Mouse (Mus musculus): ENCODE data around the gene Lmnb2.

Gene Lmnb2

GRCm38 (mm10) chr10:80917779-80918434 lies at the start of gene Lmnb2:
Gene Lmnb2 (minus strand): TSS chr10:80918245.
- peak; percentile 66 for DNase-seq (ENCODE audit: low read depth, low spot score)

DNA sequence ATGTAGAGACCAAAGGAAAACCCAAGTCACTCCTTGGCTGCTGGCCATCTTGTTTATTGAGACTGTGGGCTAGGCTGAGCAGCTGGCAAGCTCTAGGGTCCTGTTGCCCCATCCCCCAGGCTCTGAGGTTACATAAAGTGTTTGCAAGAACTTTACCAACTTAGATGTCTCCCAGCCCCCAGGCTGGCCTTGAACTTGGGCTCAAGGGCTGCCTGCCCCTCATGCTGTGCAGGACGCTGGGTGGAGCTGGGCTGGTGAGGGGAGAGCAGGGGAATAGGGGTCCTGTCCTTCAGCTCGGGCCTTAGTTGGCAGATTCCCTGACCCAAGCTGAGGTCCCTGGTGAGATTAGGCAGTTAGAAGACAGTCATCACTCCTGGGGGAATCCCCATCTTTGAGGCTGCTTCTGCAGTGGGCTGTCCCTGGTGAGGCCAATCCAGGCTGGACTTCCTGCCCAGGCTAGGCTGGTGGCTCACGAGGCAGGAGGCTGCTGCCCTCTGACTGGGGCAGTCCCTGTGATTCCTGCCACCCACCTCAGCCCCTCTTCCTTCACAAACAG lies 49.1 kb upstream of the Lmnb2 start:
- peak; percentile 83 for DNase-seq (ENCODE audit: low read depth, low spot score)

GRCm38 (mm10) chr10:80966296-80966695 lies 48.3 kb upstream of the Lmnb2 start:
- DNase-seq (ENCODE audit: low read depth, low spot score), result peak; percentile 42

DNA sequence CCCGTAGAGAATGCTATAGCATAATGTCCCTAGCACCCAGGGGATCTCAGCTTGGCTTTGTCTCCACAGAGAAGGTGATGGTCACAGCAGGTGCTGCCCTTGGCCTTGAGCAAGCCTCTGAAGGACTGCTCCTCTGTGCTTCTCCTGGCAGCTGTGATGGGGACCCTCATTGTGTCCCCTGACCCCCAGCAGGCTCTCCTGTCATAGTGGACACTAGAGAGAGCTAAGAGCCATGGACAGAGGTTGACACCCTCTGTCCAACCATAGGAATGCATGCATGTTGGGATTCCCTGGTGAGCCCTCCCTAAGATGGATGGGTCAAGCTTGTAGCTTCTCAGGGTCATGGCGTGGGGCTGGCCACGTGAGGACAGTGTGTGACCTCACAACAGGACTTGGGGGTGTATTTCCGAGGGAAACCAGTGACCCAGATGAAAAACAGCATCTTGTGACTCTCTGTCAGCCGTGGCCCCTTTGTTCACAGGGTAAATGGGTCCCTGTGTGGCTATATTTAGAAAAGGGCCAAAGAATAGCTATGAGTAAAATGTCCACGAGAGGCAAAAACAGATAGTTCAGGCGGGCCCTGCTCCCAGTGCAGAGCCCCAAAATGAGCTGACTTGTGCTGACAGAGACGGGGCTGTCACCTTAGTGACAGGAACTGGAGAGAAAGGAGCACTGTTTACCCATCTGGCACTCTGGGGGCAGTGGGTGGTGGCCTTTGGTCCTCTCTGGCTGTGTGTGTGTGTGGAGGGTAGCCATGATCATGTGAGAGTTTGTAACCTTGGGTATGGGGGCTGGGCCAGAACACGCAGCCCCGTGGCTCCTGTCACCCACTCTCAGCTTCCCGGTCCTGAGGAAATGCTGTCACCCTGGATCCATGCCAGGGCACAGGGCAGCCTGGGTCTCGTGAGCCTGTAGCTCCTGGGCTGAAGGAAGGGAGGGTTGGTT lies 45.3 kb upstream of the Lmnb2 start:
- DNase-seq (ENCODE audit: low read depth, low spot score), result no peak

- no peak for DNase-seq (ENCODE audit: low read depth, low spot score)
Measured at GRCm38 (mm10) chr10:80962585-80962984, 44.5 kb upstream of the Lmnb2 start.

DNA sequence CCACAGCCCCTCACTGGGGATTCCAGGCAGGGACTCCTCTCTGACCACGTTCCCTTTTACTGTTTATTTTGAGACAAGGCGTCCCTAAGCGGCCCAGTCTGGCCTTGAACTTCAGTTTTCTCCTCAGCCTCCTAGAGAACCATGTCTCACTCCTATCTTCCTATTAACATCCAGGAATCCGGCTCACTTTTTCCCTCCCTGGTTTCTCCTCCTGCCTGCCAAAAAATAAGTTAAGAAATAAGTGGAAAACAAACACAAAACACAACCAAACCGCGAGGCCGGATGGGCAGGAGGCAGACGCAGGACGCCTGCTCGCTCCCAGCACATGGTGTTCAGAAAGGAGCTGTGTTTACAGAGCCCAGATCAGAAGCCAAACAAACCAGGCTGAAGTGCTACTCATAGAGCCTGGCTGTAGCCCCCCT lies 44.0 kb upstream of the Lmnb2 start:
- DNase-seq (ENCODE audit: low read depth, low spot score), result no peak

GRCm38 (mm10) chr10:80960551-80961508 lies 42.8 kb upstream of the Lmnb2 start:
- DNase-seq (ENCODE audit: low read depth, low spot score), result peak; percentile 87

DNA sequence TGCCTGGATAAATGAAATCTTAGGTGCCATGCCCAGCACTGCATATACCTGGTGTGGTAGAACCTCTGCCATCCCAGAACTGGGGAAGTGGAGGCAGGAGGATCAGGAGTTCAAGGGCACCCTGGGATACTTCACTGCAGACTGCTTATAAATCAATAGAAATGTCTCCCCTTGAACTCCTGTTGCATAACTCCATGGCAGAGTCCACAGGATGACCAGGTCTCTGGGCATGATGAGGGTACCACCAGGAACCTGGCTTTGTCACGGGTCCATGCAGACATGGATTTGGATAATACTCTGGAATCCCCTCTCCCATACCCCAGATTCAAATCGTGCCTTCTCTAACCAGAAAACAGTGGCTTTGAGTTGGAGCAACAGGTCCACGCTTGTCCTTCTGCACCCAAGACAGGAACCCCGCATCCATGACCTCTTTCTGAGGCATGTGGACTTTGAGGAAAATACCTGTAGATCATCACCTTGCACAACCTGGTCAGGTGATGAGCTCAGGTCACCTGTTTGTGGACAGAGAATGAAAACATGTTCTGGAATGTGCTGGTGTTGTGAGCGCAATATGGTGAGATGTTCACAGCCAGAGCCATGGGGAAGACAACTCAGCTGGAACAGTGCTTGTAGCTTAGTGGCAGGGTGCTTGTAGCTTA lies 41.1 kb upstream of the Lmnb2 start:
- no peak for DNase-seq (ENCODE audit: low read depth, low spot score)

DNA sequence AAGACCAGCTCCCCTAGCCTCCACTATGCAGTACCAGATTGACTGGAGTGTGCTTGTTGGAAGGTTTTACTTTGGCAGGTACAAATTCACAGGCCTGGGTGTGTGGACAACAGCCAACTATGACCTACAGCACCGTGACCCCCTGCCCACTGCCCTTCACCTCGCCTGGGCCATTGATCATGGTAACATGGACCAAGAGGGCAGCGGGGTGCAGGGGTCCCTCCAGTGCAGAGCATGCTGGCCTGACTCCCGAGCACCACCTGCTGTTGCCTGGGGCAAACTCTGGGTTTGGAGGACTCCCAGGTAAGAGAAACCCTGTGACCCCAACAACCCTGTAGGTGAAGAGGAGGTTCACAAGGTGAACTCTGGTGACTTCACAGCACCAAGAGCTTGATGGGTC lies 39.7 kb upstream of the Lmnb2 start:
- DNase-seq (ENCODE audit: low read depth, low spot score), result no peak

- no peak for DNase-seq (ENCODE audit: low read depth, low spot score)
Measured at GRCm38 (mm10) chr10:80956901-80957300, 38.9 kb upstream of the Lmnb2 start.

GRCm38 (mm10) chr10:80956385-80956784 lies 38.3 kb upstream of the Lmnb2 start:
- no peak for DNase-seq (ENCODE audit: low read depth, low spot score)

DNA sequence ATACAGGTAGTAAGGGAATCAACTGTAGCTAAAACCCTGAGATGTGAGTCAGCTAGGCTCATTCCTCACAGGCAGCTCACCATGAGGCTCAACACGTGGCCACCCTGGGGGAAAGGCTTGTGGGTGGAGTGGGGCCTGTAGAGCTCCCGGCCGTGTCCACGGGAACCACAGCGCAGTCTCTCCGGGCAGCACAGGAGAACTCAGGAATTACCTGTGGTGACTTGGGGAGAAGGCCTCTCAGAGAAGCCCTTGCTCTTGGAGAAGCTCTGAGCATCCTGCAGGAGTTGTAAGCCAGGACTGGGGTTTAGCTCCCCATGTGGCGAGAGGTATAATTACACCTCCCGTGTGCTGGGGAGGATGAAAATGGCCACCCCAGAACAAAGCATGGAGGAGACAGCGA lies 37.5 kb upstream of the Lmnb2 start:
- peak; percentile 86 for DNase-seq (ENCODE audit: low read depth, low spot score)

DNA sequence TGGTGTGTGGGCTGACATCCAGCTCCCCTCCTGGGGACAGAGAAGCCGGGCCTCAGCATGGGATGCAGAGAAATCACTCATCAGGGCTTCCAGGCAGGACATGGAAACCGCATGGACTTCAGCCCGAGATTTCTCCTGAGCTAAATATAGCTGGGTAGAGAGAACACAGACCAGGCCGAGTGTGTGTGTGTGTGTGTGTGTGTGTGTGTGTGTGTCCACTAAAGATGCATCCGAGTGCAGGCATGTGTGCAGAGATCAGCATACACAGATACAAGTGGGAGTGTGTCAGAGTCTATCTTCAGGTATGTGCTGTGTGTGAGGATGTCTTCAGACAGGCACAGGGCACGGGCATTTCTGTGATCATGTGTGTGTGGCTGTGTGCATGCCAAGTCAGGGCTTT lies 36.8 kb upstream of the Lmnb2 start:
- DNase-seq (ENCODE audit: low read depth, low spot score), result peak; percentile 49

DNA sequence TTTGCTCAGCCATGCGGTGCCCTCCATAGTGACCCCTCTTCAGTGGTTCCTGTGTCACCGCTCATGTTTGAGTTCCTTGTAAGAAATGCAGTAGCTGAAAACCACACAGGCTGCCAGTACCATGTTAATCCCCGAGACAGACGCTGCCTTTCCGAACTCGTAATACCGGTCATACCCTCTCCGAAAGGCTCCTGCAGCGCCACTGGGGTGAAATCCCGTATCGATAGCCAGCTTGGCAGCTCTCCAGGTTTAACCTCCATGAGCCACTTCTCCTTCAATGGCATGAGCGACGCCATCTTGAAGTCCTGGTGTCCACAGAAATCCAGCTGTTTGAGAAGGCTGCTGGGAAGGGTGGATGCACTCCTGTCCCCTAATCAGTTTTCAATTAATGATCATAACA lies 36.4 kb upstream of the Lmnb2 start:
- DNase-seq (ENCODE audit: low read depth, low spot score), result no peak

- no peak for DNase-seq (ENCODE audit: low read depth, low spot score)
Measured at GRCm38 (mm10) chr10:80952449-80952848, 34.4 kb upstream of the Lmnb2 start.

- no peak for DNase-seq (ENCODE audit: low read depth, low spot score)
Measured at GRCm38 (mm10) chr10:80951761-80952390, 33.8 kb upstream of the Lmnb2 start.

- no peak for DNase-seq (ENCODE audit: low read depth, low spot score)
Measured at GRCm38 (mm10) chr10:80950314-80950713, 32.3 kb upstream of the Lmnb2 start.

DNA sequence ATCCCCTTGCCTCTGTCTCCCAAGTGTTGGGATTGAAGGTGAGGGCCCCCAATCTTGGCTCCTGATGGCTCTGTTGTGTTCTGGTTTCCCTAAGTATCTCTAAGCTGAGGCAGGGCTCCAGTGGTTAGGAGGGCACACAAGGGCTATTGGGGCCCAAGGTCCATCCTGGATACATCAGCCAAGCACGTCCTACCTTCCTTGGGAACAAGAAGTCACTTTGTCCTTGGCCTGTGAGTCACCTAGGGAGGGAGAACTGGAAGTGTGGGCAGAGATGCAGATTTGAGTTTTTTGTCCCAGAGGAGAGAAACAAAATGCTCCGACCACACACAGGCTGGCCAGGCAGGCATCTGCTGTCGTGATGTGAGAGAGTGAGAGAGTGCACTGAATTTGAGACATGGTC lies 31.0 kb upstream of the Lmnb2 start:
- DNase-seq (ENCODE audit: low read depth, low spot score), result no peak

GRCm38 (mm10) chr10:80948570-80948969 lies 30.5 kb upstream of the Lmnb2 start:
- peak; percentile 79 for DNase-seq (ENCODE audit: low read depth, low spot score)

GRCm38 (mm10) chr10:80947802-80948201 lies 29.8 kb upstream of the Lmnb2 start:
- DNase-seq (ENCODE audit: low read depth, low spot score), result peak; percentile 91
